Mouse (Mus musculus): ENCODE results near the gene Zfp62. TPM values are rescaled to one million over a fixed set of nuclear protein-coding genes. Genes with fewer than 3 reads are reported as not detected.
A peak's percentile ranks its signal among the peaks of the same experiment; 100 is the strongest.
"Not testable (repeated sequence)": the region's sequence is repeated elsewhere in the genome, so short reads cannot be mapped to it uniquely, and the experiment has no call there.

Gene Zfp62
- polyA plus RNA-seq, 1 experiment from 2014 or later, result 36.9 TPM

DNA sequence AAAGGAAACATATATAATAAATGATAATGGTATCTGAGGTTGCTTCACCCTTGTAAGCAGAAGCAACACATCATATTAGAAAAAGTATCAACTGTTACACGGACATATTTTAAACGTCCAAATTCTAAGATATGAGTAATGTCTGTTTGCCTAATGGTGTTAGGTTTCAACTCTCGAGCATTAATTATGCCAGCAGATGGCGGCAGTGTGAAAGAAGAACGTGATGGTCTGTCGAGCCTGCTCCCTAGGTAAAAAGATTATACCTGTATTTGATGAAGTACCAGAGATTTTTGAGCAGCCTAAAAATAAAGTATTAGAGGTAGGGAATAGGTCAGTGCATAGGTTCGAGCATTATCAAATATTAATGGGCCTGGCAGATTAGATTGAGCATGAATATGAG is 13.4 kb upstream of the Zfp62 start:
- ATAC-seq (ENCODE audit: insufficient number of reproducible peaks, low FRiP score, low TSS enrichment, low read depth), result no peak
- Histone ChIP-seq H3K9ac (no peak overlapping the region), H3K4me1 (no peaks in the 10 kb centered on the region), H3K36me3 (no peaks in the 10 kb centered on the region), H3K27me3 (no peaks in the 10 kb centered on the region), H3K4me2 (no peak overlapping the region), H3K9me3 (no peaks in the 10 kb centered on the region), H3K27ac (no peak overlapping the region), H3K4me3 (no peak overlapping the region)
- 3% methylated on average over 7 of the region's 7 CpGs for WGBS

DNA sequence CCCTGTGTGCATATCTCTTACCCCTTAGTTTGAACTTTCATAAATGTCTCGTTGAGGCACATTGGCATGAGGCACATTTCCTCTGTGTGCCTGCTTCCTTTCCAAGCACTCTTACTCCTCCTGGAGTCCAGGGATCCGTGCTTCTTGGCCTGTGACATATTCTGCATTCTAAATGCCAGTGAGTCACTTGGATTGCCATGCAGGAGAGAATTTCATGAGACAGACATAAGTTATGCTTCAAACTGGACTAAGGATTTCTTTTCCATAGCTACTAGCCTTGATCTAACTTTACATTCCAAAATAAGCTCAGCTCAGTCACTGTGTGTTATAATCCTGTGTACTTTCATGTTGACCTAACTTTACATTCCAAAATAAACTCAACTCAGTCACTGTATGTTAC is 12.0 kb upstream of the Zfp62 start:
- Histone ChIP-seq H3K4me1 (no peaks in the 10 kb centered on the region), H3K9me3 (no peaks in the 10 kb centered on the region), H3K9ac (no peak overlapping the region), H3K4me2 (no peak overlapping the region), H3K4me3 (no peak overlapping the region), H3K27me3 (no peaks in the 10 kb centered on the region), H3K27ac (no peak overlapping the region), H3K36me3 (no peaks in the 10 kb centered on the region)
- WGBS, result 52% methylated on average over 2 of the region's 2 CpGs
- no peak for ATAC-seq (ENCODE audit: insufficient number of reproducible peaks, low FRiP score, low TSS enrichment, low read depth)

DNA sequence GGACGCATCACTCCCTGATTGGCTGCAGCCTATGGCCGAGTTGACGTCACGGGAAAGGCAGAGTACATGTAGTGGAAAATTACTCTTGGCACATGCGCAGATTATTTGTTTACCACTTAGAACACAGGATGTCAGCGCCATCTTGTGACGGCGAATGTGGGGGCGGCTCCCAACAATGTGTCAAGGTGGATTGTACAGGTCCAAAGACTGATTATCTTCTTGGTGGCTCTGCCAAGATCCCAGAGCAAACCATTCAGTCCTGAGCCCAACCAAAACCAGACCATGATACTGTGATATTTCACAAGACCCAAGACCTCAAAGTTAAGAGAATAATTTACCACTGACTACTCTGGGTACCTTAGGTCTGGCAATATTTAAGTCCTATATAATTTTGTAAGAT is 8.3 kb upstream of the Zfp62 start:
- H3K4me2 ChIP-seq; H3K4me1 ChIP-seq; ATAC-seq (ENCODE audit: insufficient number of reproducible peaks, low FRiP score, low TSS enrichment, low read depth); H3K4me3 ChIP-seq; H3K27me3 ChIP-seq; H3K9ac ChIP-seq; H3K27ac ChIP-seq; H3K9me3 ChIP-seq; H3K36me3 ChIP-seq: not testable (repeated sequence)
- 93% methylated on average over 9 of the region's 9 CpGs for WGBS

- no peaks in the 10 kb centered on the region for H3K9me3 ChIP-seq
- ATAC-seq (ENCODE audit: insufficient number of reproducible peaks, low FRiP score, low TSS enrichment, low read depth), result no peak
- WGBS, result 85% methylated on average over 7 of the region's 7 CpGs
Observed at GRCm38 (mm10) chr11:49195819-49196322, 7.2 kb upstream of the Zfp62 start.

DNA sequence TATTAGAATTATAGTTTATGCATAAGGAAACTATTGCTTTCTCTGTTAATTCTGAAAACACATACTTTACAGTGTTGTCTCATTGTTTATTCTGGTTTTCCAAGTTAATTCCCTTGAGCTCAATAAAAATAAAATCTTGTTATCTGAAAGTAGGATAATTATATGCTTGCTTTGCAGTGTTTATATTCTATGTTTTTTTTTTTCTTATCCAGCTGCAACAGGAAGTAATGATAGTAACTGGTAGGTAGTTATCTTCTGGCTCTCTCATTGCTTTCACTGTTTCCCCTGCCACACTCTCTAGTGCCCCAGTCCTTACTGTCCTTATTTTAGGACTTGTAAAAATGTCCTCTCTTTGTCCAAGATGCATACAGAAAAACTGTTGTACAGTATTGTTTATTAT is 2.4 kb upstream of the Zfp62 start:
- H3K27me3 ChIP-seq, result no peaks in the 10 kb centered on the region
- H3K27ac ChIP-seq, result no peak overlapping the region
- H3K36me3 ChIP-seq, result no peaks in the 10 kb centered on the region
- no peak overlapping the region for H3K9ac ChIP-seq
- H3K4me3 ChIP-seq, result no peak overlapping the region
- ATAC-seq (ENCODE audit: insufficient number of reproducible peaks, low FRiP score, low TSS enrichment, low read depth), result no peak
- peaks cover 11% of the 10 kb centered on the region for H3K4me1 ChIP-seq
- no peaks in the 10 kb centered on the region for H3K9me3 ChIP-seq
- no peak overlapping the region for H3K4me2 ChIP-seq

More at GRCm38 (mm10) chr11:49195819-49196322, 7.2 kb upstream of the Zfp62 start:
- no peaks in the 10 kb centered on the region for H3K4me1 ChIP-seq
- H3K36me3 ChIP-seq, result no peaks in the 10 kb centered on the region
- no peaks in the 10 kb centered on the region for H3K27me3 ChIP-seq
- no peak overlapping the region for H3K4me2 ChIP-seq
- H3K9ac ChIP-seq, result no peak overlapping the region
- no peak overlapping the region for H3K27ac ChIP-seq
- no peak overlapping the region for H3K4me3 ChIP-seq

DNA sequence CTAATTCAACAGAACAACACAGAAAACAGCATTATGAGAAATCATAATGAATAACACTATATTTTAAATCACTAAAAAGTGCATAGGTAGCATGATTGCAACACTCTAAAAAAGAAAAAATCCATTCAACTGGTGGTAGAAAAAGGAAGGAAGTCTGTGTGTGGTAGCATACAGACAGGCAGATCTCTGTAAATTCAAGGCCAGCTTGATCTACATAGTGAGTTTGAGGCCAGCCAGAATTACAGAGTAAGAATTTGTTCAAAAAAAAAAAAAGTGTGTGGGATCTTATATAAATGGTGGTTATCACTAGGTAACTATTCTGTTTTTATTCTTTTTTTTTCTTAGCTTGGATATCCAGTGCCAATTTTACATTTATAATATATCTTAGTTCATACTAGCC is 1.9 kb upstream of the Zfp62 start:
- no peaks in the 10 kb centered on the region for H3K9me3 ChIP-seq
- no peak overlapping the region for H3K4me2 ChIP-seq
- no peak overlapping the region for H3K9ac ChIP-seq
- peaks cover 11% of the 10 kb centered on the region for H3K4me1 ChIP-seq
- no peak overlapping the region for H3K27ac ChIP-seq
- no peak overlapping the region for H3K4me3 ChIP-seq
- 0 out of 2 replicates have a peak, but pooled peaks cover under 1% of the 10 kb centered on the region for H3K36me3 ChIP-seq
- ATAC-seq (ENCODE audit: insufficient number of reproducible peaks, low FRiP score, low TSS enrichment, low read depth), result no peak
- no peaks in the 10 kb centered on the region for H3K27me3 ChIP-seq

GRCm38 (mm10) chr11:49202071-49202470 is 1.0 kb upstream of the Zfp62 start:
- Histone ChIP-seq H3K9me3 (no peaks in the 10 kb centered on the region), H3K4me2 (peak overlapping the region; percentile 69), H3K4me3 (peak overlapping the region; percentile 84), H3K9ac (0 out of 2 replicates have a peak overlapping the region, but pooled peaks have one; percentile 95), H3K27me3 (no peaks in the 10 kb centered on the region), H3K27ac (peak overlapping the region; percentile 99), H3K36me3 (peaks cover 4% of the 10 kb centered on the region), H3K4me1 (peaks cover 11% of the 10 kb centered on the region)
- WGBS, result 45% methylated on average over 2 of the region's 2 CpGs
- ATAC-seq (ENCODE audit: insufficient number of reproducible peaks, low FRiP score, low TSS enrichment, low read depth), result no peak

DNA sequence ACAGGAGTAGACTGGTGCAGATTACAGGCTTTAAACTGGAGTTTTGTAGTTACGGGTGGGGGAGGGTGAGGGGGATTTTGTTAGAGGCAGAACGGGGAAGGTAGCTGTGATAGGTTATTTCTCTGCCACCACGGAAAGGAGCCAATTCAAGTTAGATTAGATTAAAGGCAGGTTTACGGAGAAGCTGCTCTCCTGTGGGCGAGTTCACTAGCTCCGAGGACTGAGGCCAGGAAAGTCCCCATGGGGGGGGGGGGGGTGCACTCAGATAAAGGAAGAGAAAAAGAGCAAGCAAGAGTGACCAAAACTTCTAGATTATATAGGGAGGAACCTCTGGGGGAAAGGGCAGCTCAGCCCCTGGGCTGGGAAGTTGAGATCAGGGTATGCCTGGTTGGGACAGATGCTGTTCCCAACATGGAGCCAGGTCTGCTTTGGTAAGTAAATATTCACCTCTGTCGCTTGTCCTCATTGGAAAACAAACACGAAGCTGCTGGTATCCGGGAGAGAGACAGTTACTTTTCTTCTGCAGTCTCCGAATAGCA is 500 bp upstream of the Zfp62 start:
- peak overlapping the region; percentile 99 for H3K27ac ChIP-seq
- WGBS, result under 1% methylated on average over 10 of the region's 10 CpGs

GRCm38 (mm10) chr11:49203771-49204497 is 842 bp downstream of the Zfp62 start:
- Histone ChIP-seq H3K36me3 (peaks cover 9% of the 10 kb centered on the region), H3K9me3 (no peaks in the 10 kb centered on the region), H3K4me3 (peak overlapping the region; percentile 84), H3K27ac (peak overlapping the region; percentile 99), H3K27me3 (no peaks in the 10 kb centered on the region), H3K9ac (peak overlapping the region; percentile 95), H3K4me1 (peaks cover 11% of the 10 kb centered on the region), H3K4me2 (peak overlapping the region; percentile 69)
- peak; percentile 76 for ATAC-seq (ENCODE audit: insufficient number of reproducible peaks, low FRiP score, low TSS enrichment, low read depth)
- WGBS, result under 1% methylated on average over 24 of the region's 24 CpGs

More for the DNA sequence above, 500 bp upstream of the Zfp62 start:
- peaks cover 11% of the 10 kb centered on the region for H3K4me1 ChIP-seq
- peak overlapping the region; percentile 69 for H3K4me2 ChIP-seq
- no peaks in the 10 kb centered on the region for H3K27me3 ChIP-seq
- H3K9me3 ChIP-seq, result no peaks in the 10 kb centered on the region
- ATAC-seq (ENCODE audit: insufficient number of reproducible peaks, low FRiP score, low TSS enrichment, low read depth), result no peak
- peak overlapping the region; percentile 95 for H3K9ac ChIP-seq
- H3K4me3 ChIP-seq, result peak overlapping the region; percentile 84
- peaks cover 7% of the 10 kb centered on the region for H3K36me3 ChIP-seq

DNA sequence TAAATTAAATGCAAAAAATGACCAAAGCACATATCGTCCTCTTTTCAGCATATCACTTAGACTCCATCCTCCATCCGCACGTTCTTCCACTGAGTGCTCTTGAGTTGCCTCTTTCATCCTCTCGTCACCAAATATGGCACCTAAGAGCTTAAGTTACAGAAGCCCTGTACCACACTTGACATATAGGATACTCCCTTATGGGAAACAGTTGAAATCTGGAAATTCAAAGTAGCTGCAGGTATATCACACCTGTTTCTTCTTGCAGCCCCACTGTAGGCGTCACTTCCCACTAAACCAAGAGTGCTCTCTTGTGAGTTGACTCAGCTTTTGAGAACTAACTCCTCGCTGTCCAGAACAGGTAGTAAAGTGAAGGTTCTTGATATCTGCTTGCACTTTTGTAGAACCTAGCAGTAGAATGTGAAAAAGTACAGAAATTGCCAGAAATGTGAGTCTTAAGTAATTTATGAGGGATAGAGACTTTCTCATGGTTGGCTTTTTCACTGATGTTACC is 2.0 kb downstream of the Zfp62 start:
- Histone ChIP-seq H3K36me3 (peaks cover 9% of the 10 kb centered on the region), H3K4me2 (peak overlapping the region; percentile 69; the same call in 1 of the 2 replicates), H3K4me1 (peaks cover 11% of the 10 kb centered on the region), H3K9ac (no peak overlapping the region), H3K27ac (no peak overlapping the region), H3K9me3 (no peaks in the 10 kb centered on the region), H3K27me3 (no peaks in the 10 kb centered on the region), H3K4me3 (no peak overlapping the region)
- WGBS, result 81% methylated on average over 6 of the region's 6 CpGs
- no peak for ATAC-seq (ENCODE audit: insufficient number of reproducible peaks, low FRiP score, low TSS enrichment, low read depth)

DNA sequence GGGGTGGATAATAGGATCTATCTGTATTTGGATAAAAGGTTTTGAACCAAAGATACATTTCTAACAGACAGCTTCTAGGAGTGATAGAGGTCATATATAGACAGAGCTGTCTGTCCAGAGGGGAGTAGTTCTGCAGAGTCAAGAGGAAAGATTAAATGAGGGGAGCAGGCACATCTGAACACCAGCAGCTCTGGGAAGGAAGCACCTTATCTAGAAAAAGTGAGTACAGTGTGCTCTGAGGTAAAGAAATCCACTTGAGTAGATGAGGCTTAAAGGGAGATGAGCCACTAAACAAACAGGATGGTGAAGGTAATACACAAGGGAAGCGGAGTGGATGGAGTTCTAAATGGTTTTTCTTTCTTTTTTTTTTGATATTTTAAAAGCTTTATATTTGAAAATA is 4.4 kb downstream of the Zfp62 start:
- Histone ChIP-seq H3K9me3 (no peaks in the 10 kb centered on the region), H3K36me3 (peaks cover 9% of the 10 kb centered on the region), H3K27ac (no peak overlapping the region), H3K9ac (no peak overlapping the region), H3K4me2 (no peak overlapping the region), H3K4me3 (no peak overlapping the region), H3K27me3 (no peaks in the 10 kb centered on the region), H3K4me1 (peaks cover 5% of the 10 kb centered on the region; the same call in 1 of the 2 replicates)
- ATAC-seq (ENCODE audit: insufficient number of reproducible peaks, low FRiP score, low TSS enrichment, low read depth), result no peak
- WGBS, result 100% methylated on average over 1 of the region's 1 CpGs

GRCm38 (mm10) chr11:49212577-49212976 is 9.5 kb downstream of the Zfp62 start:
- Histone ChIP-seq H3K27ac (no peak overlapping the region), H3K4me1 (no peaks in the 10 kb centered on the region), H3K9me3 (no peaks in the 10 kb centered on the region), H3K4me2 (no peak overlapping the region), H3K36me3 (peaks cover 39% of the 10 kb centered on the region), H3K27me3 (no peaks in the 10 kb centered on the region), H3K9ac (no peak overlapping the region), H3K4me3 (no peak overlapping the region)
- ATAC-seq (ENCODE audit: insufficient number of reproducible peaks, low FRiP score, low TSS enrichment, low read depth), result no peak

All from limb, embryonic 15.5 days (tissue).